11 mouse cellular contexts compared by ENCODE assay signal in genomic region chr16:94972080-94972855, GRCm38 (mm10). TPM values are rescaled to one million over a fixed set of nuclear protein-coding genes. Genes with fewer than 3 reads are reported as not detected.
DNase-seq lines count a peak whose midpoint lies in the region; ATAC-seq and TF ChIP-seq lines count a peak whose summit lies in the region.
"Had no signal": no experiment of that assay in that cellular context is flagged by ENCODE, and none has a peak within 500 bp of the region (broad histone marks: within the 10 kb centered on the region; RNA-seq: fewer than 3 reads in every experiment).

No protein-coding gene starts in this region.

- no peak overlapping the region for H3K27ac ChIP-seq in forebrain, embryonic 11.5 days (ENCODE audit: low read depth, low read length)
- no peak overlapping the region for H3K27ac ChIP-seq in forebrain, embryonic 13.5 days
- H3K27ac ChIP-seq in midbrain, embryonic 11.5 days (ENCODE audit: low read depth, low read length) = no peak overlapping the region
- no peak overlapping the region for H3K27ac ChIP-seq in midbrain, postnatal 0 days (ENCODE audit: low read depth, low read length)
- no peak overlapping the region for H3K27ac ChIP-seq in embryonic facial prominence, embryonic 10.5 days (replicated peaks)
- H3K27ac ChIP-seq: embryonic facial prominence, embryonic 13.5 days; neural tube, embryonic 12.5 days had no signal

- H3K36me3 ChIP-seq in forebrain, embryonic 11.5 days (ENCODE audit: control insufficient read depth, insufficient read depth, low read length) = no peaks in the 10 kb centered on the region
- H3K36me3 ChIP-seq in forebrain, embryonic 13.5 days (ENCODE audit: poor library complexity, severe bottlenecking) = no peaks in the 10 kb centered on the region
- H3K36me3 ChIP-seq in midbrain, embryonic 11.5 days (ENCODE audit: control insufficient read depth, insufficient read depth, low read length) = no peaks in the 10 kb centered on the region
- H3K36me3 ChIP-seq in midbrain, postnatal 0 days (ENCODE audit: insufficient read depth, low read length) = no peaks in the 10 kb centered on the region
- H3K36me3 ChIP-seq in embryonic facial prominence, embryonic 10.5 days (replicated peaks) = no peaks in the 10 kb centered on the region
- H3K36me3 ChIP-seq: embryonic facial prominence, embryonic 13.5 days; neural tube, embryonic 12.5 days had no signal

- H3K9ac ChIP-seq in forebrain, embryonic 11.5 days (ENCODE audit: low read length) = no peak overlapping the region
- H3K9ac ChIP-seq in forebrain, embryonic 13.5 days = no peak overlapping the region
- no peak overlapping the region for H3K9ac ChIP-seq in midbrain, embryonic 11.5 days (ENCODE audit: low read length)
- no peak overlapping the region for H3K9ac ChIP-seq in midbrain, postnatal 0 days (replicated peaks; ENCODE audit: low read length, poor library complexity, severe bottlenecking)
- H3K9ac ChIP-seq: embryonic facial prominence, embryonic 13.5 days; neural tube, embryonic 12.5 days had no signal

- no peaks in the 10 kb centered on the region for H3K27me3 ChIP-seq in forebrain, embryonic 11.5 days (ENCODE audit: control insufficient read depth, insufficient read depth, low read length)
- H3K27me3 ChIP-seq in forebrain, embryonic 13.5 days = no peaks in the 10 kb centered on the region
- no peaks in the 10 kb centered on the region for H3K27me3 ChIP-seq in midbrain, embryonic 11.5 days (ENCODE audit: control insufficient read depth, insufficient read depth, low read length)
- H3K27me3 ChIP-seq in midbrain, postnatal 0 days (ENCODE audit: insufficient read depth, low read length) = no peaks in the 10 kb centered on the region; the same call in 1 of the 2 replicates
- H3K27me3 ChIP-seq in embryonic facial prominence, embryonic 10.5 days (replicated peaks; ENCODE audit: low read depth, poor library complexity, severe bottlenecking) = no peaks in the 10 kb centered on the region
- H3K27me3 ChIP-seq: embryonic facial prominence, embryonic 13.5 days; neural tube, embryonic 12.5 days had no signal

- no peak for ATAC-seq in forebrain, embryonic 11.5 days (replicated peaks; ENCODE audit: low FRiP score)
- ATAC-seq in forebrain, embryonic 13.5 days = no peak
- ATAC-seq in midbrain, embryonic 11.5 days (ENCODE audit: low FRiP score) = no peak
- no peak for ATAC-seq in midbrain, postnatal 0 days (ENCODE audit: low FRiP score)

- H3K4me1 ChIP-seq in forebrain, embryonic 11.5 days (replicated peaks; ENCODE audit: control insufficient read depth, insufficient read depth, low read length) = no peaks in the 10 kb centered on the region
- peaks cover 5% of the 10 kb centered on the region; the same call in 1 of the 2 replicates for H3K4me1 ChIP-seq in forebrain, embryonic 13.5 days
- H3K4me1 ChIP-seq in midbrain, embryonic 11.5 days (ENCODE audit: control insufficient read depth, insufficient read depth, low read length) = no peaks in the 10 kb centered on the region
- 0 out of 2 replicates have a peak, but pooled peaks cover 3% of the 10 kb centered on the region for H3K4me1 ChIP-seq in midbrain, postnatal 0 days (ENCODE audit: insufficient read depth, low read length)
- peaks cover 13% of the 10 kb centered on the region for H3K4me1 ChIP-seq in embryonic facial prominence, embryonic 10.5 days
- H3K4me1 ChIP-seq: neural tube, embryonic 12.5 days had no signal

- DNase-seq in forebrain, embryonic 11.5 days (ENCODE audit: low spot score) = peak; percentile 78
- DNase-seq in midbrain, embryonic 11.5 days (ENCODE audit: low spot score, missing footprints) = peak; percentile 88
- no peak for DNase-seq in midbrain, postnatal 0 days (ENCODE audit: low spot score)
- peak; percentile 84 for DNase-seq in embryonic facial prominence, embryonic 10.5 days (ENCODE audit: low spot score)
- DNase-seq in retina, embryonic 14.5 days (ENCODE audit: low spot score) = peak; percentile 83
- no peak for DNase-seq in layer of hippocampus, adult 11-12 months (ENCODE audit: low spot score)
- DNase-seq in left cerebral cortex, adult 11 months (ENCODE audit: low spot score) = no peak
- DNase-seq: layer of hippocampus, adult 9-11 months had no signal

- no peaks in the 10 kb centered on the region for H3K9me3 ChIP-seq in forebrain, embryonic 11.5 days (ENCODE audit: control insufficient read depth, low read length)
- no peaks in the 10 kb centered on the region for H3K9me3 ChIP-seq in forebrain, embryonic 13.5 days (replicated peaks)
- no peaks in the 10 kb centered on the region for H3K9me3 ChIP-seq in midbrain, embryonic 11.5 days (ENCODE audit: control insufficient read depth, low read length)
- no peaks in the 10 kb centered on the region for H3K9me3 ChIP-seq in midbrain, postnatal 0 days (ENCODE audit: low read length)
- H3K9me3 ChIP-seq in embryonic facial prominence, embryonic 10.5 days = no peaks in the 10 kb centered on the region
- H3K9me3 ChIP-seq: embryonic facial prominence, embryonic 13.5 days; neural tube, embryonic 12.5 days had no signal

- H3K4me3 ChIP-seq in forebrain, embryonic 11.5 days (ENCODE audit: low read depth, low read length) = no peak overlapping the region
- no peak overlapping the region for H3K4me3 ChIP-seq in forebrain, embryonic 13.5 days
- H3K4me3 ChIP-seq in midbrain, embryonic 11.5 days (ENCODE audit: low read depth, low read length) = no peak overlapping the region
- H3K4me3 ChIP-seq in midbrain, postnatal 0 days (ENCODE audit: low read depth, low read length) = no peak overlapping the region
- no peak overlapping the region for H3K4me3 ChIP-seq in embryonic facial prominence, embryonic 10.5 days
- H3K4me3 ChIP-seq: embryonic facial prominence, embryonic 13.5 days; neural tube, embryonic 12.5 days had no signal

- no peak overlapping the region for H3K4me2 ChIP-seq in forebrain, embryonic 11.5 days (ENCODE audit: low read depth, low read length, severe bottlenecking)
- no peak overlapping the region for H3K4me2 ChIP-seq in forebrain, embryonic 13.5 days
- H3K4me2 ChIP-seq in midbrain, embryonic 11.5 days = no peak overlapping the region
- no peak overlapping the region for H3K4me2 ChIP-seq in midbrain, postnatal 0 days (ENCODE audit: low read depth, low read length, poor library complexity, severe bottlenecking)
- H3K4me2 ChIP-seq: embryonic facial prominence, embryonic 13.5 days; neural tube, embryonic 12.5 days had no signal

- no peak for TF ChIP-seq CTCF in midbrain, postnatal 0 days (IDR thresholded peaks at IDR 0.05)

- 49% methylated on average over 14 of the region's 14 CpGs for WGBS in forebrain, embryonic 11.5 days
- 46% methylated on average over 14 of the region's 14 CpGs for WGBS in forebrain, embryonic 13.5 days
- WGBS in midbrain, embryonic 11.5 days = 53% methylated on average over 14 of the region's 14 CpGs
- 39% methylated on average over 14 of the region's 14 CpGs for WGBS in midbrain, postnatal 0 days
- 47% methylated on average over 14 of the region's 14 CpGs for WGBS in embryonic facial prominence, embryonic 10.5 days

RNA-seq across cellular contexts. Expression of gene Kcnj6, which starts 25.2 kb away (rescaled TPM):
- polyA plus RNA-seq in forebrain, embryonic 11.5 days (2014; fragmentation: Nextera tagmentation; extraction: Ambion mirVana) = 0.27 TPM in 1 of 2 replicates, not detected in the other
- polyA plus RNA-seq in forebrain, embryonic 13.5 days (2015; fragmentation: Nextera tagmentation; extraction: Ambion mirVana) = 0.75 and 0.97 TPM in 2 replicates
- polyA plus RNA-seq in midbrain, embryonic 11.5 days (2014; fragmentation: Nextera tagmentation; extraction: Ambion mirVana) = 0.15 and 0.37 TPM in 2 replicates
- 12.9 and 14.7 TPM in 2 replicates for total RNA-seq in midbrain, postnatal 0 days (2014; rRNA removed)
- 2.2 and 3.2 TPM in 2 replicates for polyA plus RNA-seq in midbrain, postnatal 0 days (2015; fragmentation: Nextera tagmentation; extraction: Ambion mirVana)
- polyA plus RNA-seq in embryonic facial prominence, embryonic 10.5 days (2016; fragmentation: Nextera tagmentation; extraction: Ambion mirVana) = 0.22 TPM in 1 of 2 replicates, not detected in the other

Comparison
In these comparisons a context has a peak if more than half of its experiments do, and no peak if none do; other contexts are left out.
1. DNase-seq: peak in forebrain, embryonic 11.5 days (single experiment), midbrain, embryonic 11.5 days (single experiment), embryonic facial prominence, embryonic 10.5 days (single experiment) and retina, embryonic 14.5 days (single experiment); none in midbrain, postnatal 0 days (single experiment), layer of hippocampus, adult 11-12 months (single experiment) and left cerebral cortex, adult 11 months (single experiment).